Mouse (Mus musculus): Measurements from ENCODE around the gene Tada2b.

Gene Tada2b

DNA sequence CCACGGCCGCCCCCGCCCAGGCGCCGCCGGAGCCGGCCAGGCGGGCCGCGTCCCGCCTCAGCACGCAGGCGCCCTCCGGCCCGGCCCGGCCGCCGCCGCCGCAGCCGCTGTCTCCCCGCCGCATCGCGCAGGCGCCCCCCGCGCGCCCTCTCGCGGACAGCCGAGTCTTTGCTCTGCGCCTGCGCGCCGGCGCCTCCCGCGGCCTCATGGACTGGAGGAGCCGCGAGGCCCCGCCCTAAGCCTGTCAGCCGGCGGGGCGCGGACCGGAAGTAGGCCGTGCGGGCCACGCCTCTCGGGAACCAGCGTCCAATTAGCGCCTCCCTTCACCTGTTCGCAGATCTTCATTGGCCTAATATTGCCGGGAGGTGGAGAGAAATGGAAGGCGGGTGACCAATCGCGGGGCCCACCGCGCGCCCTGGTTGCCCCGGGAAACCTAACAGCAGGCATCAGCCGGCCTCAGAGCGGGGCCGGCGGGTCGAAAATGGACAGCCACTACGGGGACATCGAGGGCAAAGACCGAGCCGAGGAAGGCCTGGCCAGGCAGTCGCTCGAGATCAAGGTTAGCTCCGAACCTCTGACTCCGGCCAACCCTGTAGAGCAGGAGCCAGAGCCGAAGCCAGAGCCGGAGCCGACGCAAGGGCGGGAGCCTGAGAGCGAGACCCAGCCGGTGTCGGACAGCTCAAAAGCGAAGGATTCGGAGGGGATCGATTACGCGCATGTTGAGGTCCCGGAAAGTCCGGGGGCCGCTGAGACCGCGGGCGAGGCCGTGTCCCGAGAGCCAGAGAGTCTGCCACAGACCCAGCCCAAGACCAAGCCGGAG lies at the start of gene Tada2b, which contains the start of gene Ccdc96:
Gene Tada2b, minus strand, starts transcription at position 115 of the 820 bp plus-strand sequence.
Gene Ccdc96, plus strand, starts transcription at position 418 of the 820 bp plus-strand sequence.
- peak; percentile 99 for DNase-seq

DNA sequence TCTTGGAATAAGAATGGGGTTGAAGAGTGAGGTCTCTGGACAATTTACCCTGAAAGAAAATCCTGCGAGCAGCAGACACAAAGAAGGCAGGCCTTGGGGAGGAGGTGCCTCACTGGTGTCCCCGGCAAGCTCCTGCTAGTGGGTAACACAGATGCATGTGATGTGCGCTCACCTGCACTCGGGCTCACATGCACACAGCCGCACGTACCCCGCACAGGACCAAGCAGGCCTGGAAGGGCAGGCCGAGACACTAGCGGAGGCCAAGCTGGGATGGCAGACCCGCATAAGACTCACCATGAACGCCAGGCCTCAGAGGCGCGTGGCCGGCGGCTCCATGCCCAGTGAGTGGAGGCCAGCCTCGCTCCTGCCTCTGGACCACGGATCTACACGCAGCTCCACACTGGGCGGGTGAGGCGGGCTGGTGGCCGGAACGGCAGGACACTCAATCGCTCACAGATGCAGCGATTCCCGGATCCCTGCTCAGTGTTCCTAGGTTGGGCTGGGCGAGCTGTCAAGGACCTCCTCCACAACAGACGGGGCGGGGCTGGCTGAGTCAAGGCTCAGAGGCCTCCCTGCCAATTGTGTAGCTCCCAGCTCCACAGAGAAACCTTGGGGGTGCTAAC lies 46.2 kb upstream of the Tada2b start:
- DNase-seq: peak; percentile 94

- no peak for DNase-seq
These were observed 45.6 kb upstream of the Tada2b start for GRCm38 (mm10) chr5:36529698-36530097.

GRCm38 (mm10) chr5:36526921-36527320 lies 42.8 kb upstream of the Tada2b start:
- no peak for DNase-seq

DNA sequence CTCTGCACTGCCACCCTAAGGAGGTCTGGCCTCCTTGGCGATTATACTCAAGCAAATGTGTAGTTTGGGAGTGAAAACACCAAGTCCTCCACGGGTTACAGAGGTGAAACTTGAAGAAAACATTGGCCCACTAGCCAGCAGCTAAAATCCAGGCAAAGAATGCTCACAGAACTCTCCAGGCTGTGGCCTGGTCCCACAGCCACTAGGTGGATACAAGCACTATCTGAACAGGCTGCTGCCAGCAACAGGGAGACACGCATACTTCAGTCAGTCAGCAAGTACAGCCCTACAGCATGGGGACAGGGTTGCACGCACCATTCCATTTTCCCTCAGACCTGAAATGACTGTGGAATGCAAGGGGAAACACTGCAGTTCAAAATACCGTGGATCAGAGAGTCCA lies 42.2 kb upstream of the Tada2b start:
- DNase-seq: no peak

DNA sequence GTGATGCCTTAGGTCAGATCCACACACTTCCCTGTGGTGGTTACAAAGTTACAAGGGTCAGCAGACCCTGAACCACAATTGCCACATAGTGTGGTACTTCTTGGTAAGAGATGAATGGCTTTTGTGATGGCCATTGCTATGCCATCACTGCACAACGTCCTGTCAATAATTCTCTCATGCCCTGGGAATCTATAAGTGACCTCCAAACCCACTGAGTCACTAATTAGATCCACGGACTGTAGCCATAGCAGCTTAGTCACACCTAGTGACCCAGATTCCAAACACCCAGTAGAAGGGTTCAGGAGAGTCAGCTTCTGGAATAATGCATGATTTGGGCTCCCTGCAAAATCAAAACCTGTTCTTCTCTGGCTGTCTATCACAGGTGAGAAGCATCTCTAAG lies 41.1 kb upstream of the Tada2b start:
- no peak for DNase-seq

DNA sequence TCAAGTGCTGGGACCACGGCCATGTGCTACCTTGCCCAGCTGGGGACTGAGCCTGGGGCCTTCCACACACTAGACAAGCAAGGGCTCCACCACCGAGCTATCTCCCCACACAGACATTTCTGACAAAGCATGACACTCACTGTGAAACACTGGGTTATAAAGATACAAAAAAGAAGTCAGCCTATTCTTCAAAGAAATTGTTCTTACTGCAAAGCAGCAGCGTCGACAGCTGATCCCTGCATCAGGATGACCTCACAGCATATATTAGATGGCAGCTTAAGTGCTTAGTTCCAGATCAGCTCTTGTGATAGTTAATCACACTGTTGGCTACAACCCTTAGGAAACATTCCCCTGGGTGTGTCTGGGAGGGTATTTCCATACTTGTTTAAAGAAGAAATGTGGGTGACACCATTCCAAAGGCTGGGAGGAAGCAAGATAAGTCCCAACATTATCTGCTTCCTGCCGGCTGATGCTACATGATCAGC lies 39.2 kb upstream of the Tada2b start:
- DNase-seq: no peak

GRCm38 (mm10) chr5:36522782-36523181 lies 38.7 kb upstream of the Tada2b start:
- DNase-seq: no peak

- no peak for DNase-seq
These were observed 35.7 kb upstream of the Tada2b start for GRCm38 (mm10) chr5:36519751-36520150.

- no peak for DNase-seq
These were observed 33.5 kb upstream of the Tada2b start for GRCm38 (mm10) chr5:36517596-36517995.

DNA sequence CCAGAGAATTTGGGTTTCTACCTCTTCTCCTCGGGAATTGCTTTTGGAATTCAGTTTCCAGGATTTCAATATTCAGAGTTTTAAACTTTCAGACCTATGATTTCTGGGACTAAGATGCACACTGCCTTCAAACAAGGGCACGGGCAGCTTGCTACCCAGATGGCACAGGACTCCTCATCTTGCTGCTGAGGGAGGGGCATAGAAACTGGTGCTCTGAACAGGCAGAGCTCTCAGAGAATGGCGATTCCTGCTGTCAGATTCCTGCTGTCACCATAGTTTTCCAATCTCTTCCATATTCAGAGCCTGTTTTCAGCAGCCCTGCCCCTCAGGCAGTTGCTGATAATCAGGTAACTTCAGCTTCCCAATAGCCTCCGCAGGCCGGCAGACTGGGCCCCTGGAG lies 31.5 kb upstream of the Tada2b start:
- no peak for DNase-seq

DNA sequence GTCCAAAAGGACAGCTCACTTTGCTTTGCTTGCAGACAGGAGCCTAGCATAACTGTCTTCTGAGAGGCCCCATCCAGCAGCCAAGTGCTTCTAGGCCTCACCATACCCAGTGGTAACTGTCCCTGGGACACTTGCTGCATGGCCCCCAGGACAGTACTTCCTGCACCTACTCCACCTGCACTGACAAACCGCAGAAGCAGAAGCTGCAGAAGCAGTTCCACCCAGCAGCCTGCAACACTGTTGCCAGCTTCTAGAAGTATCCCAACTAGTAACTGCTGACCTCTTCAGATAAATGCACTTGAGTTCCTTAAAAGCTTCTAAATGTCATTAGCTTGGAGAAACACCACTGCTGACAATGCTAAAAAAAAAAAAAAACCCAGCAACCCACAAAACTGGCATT lies 31.0 kb upstream of the Tada2b start:
- DNase-seq: no peak

GRCm38 (mm10) chr5:36510956-36511355 lies 26.9 kb upstream of the Tada2b start:
- no peak for DNase-seq

GRCm38 (mm10) chr5:36508351-36508750 lies 24.3 kb upstream of the Tada2b start:
- no peak for DNase-seq

GRCm38 (mm10) chr5:36505643-36506042 lies 21.6 kb upstream of the Tada2b start:
- no peak for DNase-seq

- no peak for DNase-seq
These were observed 21.1 kb upstream of the Tada2b start for GRCm38 (mm10) chr5:36505235-36505634.

- no peak for DNase-seq
These were observed 10.6 kb upstream of the Tada2b start for GRCm38 (mm10) chr5:36494709-36495108.

DNA sequence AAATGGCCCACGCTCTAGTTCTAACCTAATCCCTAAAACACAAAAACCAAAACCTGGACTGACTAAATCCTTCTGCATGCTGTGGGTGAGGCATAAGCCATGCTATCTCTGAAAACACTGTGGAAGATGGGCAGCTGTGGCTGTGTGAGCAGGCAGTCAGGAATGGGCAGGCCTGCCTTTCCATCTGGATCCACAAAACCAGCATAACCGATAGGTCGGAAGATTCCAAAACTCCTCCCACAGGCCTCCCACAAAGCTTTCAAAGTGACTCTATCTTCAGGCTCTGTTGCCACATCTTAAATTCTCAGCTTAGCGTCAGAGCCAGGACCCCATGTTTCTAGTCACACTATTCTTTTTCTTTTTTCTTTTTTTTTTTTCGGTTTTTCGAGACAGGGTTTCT lies 9.8 kb upstream of the Tada2b start:
- DNase-seq: peak; percentile 34

DNA sequence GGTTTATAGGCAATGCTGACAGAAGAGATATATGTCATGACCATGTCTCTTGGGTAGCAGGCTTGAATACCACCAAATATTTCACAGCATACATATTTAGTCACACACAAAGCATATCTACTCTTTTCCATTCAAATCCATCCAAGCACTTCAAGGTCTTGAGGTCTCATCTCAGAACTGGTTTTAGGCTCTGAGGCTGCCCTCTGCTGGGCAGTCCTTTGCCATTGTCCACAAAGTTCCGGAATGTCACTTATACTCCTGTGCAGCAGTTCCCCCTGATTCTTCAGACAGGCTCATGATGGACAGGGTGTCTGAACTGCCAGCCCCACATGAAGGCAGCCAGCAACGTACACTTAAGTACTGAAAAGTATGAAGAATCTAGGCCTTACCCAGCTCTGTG lies 5.1 kb upstream of the Tada2b start:
- no peak for DNase-seq

DNA sequence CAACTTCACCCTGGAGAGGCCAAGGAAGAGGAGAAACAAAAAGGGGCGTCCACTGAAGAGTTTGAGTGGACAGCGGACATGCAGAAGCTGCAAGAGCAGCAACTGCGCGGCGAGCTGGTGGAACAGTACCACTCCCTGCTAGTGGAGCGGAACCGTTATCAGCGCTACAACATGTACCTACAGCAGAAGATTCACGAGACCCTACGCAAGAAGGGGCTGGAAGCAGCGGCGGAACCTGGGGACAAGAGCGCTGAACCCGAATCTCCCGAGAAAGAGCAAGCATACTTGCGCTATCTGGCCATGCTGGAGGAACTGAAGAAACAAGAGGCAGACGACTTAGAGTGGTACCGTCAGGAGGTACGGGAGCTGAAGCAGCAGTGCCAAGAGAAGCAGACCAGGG lies 1.2 kb upstream of the Tada2b start:
- no peak for DNase-seq

DNA sequence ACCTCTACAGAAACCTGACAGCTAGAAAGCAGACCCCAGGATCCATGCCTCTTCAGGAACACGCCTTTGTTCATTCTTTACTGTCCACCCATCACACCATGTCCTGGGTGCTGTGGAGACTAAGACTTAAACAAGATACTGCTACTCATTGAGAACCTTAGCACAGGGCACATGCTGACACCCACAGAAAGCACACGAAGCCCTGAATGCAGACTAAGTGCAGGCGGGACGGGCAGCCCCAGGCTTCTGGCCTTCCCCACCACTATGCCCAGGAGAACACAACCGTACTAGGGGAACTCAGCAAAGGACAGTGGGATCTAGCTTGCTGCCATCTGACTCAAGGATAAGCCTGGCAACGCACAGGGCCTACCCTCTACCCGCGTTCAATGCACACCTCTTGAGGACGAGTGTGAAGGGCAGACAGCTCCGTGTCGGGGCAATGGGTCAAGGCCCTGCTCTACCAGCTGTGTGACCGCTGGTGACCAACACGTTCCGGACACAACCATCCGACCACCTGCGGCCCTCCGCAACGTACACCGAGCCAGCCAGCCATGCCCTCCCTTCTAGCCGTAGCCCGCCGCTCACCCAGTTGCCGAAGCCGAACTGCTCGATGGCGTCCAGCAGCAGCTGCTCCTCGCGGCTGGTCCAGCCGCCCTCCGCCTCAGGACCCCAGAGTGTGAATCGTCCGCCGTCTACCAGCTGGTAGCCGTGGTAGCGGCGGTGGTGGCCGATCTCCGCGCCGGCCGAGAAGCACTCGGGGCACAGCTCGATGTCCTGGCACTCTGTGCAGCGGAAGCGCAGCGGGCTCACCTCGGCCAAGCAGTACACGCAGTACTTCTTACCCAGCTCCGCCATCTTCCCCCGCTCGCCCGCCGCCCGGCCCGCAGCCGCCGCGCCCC lies 633 bp downstream of the Tada2b start:
- peak; percentile 43 for DNase-seq

- no peak for DNase-seq
These were observed 3.0 kb downstream of the Tada2b start for GRCm38 (mm10) chr5:36481114-36481513.

- DNase-seq: no peak
These were observed 3.7 kb downstream of the Tada2b start for GRCm38 (mm10) chr5:36480398-36480797.

All from right cerebral cortex, postnatal 25 days (tissue).